Mouse (Mus musculus) forebrain, embryonic 14.5 days (tissue): ENCODE data around the gene Tcf15. TPM values are rescaled to one million over a fixed set of nuclear protein-coding genes. Genes with fewer than 3 reads are reported as not detected.

ENCODE experiments used
- polyA plus RNA-seq: library from polyadenylated mRNA; unstranded; fragments of >200 nt; fragmentation: Nextera tagmentation; extraction: Ambion mirVana; gene quantifications from 2 replicates; pipeline ENCODE4 v1.2.1, GENCODE M21; 2014

The Tcf15 gene
- polyA plus RNA-seq, 1 experiment from 2014 or later = 1.1 TPM

Other genes with a start within 250 kb of the Tcf15 start
- 0.21 TPM in 1 of 2 replicates, not detected in the other for gene Angpt4, start 232.4 kb upstream of the Tcf15 start, polyA plus RNA-seq
- gene Fam110a, start 163.3 kb upstream of the Tcf15 start, polyA plus RNA-seq = 64.5 and 68.8 TPM in 2 replicates
- gene Slc52a3, start 147.1 kb upstream of the Tcf15 start, polyA plus RNA-seq = 0.72 and 1.1 TPM in 2 replicates
- 16.1 and 16.2 TPM in 2 replicates for gene Scrt2, start 62.0 kb upstream of the Tcf15 start, polyA plus RNA-seq
- 11.8 and 12.0 TPM in 2 replicates for gene Srxn1, start 38.0 kb upstream of the Tcf15 start, polyA plus RNA-seq
- gene Csnk2a1, start 83.3 kb downstream of the Tcf15 start, polyA plus RNA-seq = 162 and 168 TPM in 2 replicates
- gene Tbc1d20, start 150.3 kb downstream of the Tcf15 start, polyA plus RNA-seq = 18.4 and 20.2 TPM in 2 replicates
- gene Rbck1, start 189.1 kb downstream of the Tcf15 start, polyA plus RNA-seq = 80.7 and 97.1 TPM in 2 replicates
- 0.24 and 0.79 TPM in 2 replicates for gene Trib3, start 200.5 kb downstream of the Tcf15 start, polyA plus RNA-seq
- gene Nrsn2, start 233.1 kb downstream of the Tcf15 start, polyA plus RNA-seq = 18.9 and 21.8 TPM in 2 replicates